Mouse (Mus musculus): Measurements from ENCODE around the gene Psma3. TPM values are rescaled to one million over a fixed set of nuclear protein-coding genes. Genes with fewer than 3 reads are reported as not detected.

Gene Psma3
- 100 to 1,000 TPM; 218 to 231 TPM for total RNA-seq (2021)
- long read RNA-seq, experiment 1, transcript Psma3-202 (11 exons, 2,846 nt), result major isoform, 181 of 215 reads
- long read RNA-seq, experiment 1, transcript Psma3-201 (11 exons, 875 nt), result minor isoform, 18 of 215 reads
- long read RNA-seq, experiment 1, partial matches to known transcripts, result 1 of 215 reads
- long read RNA-seq, experiment 1, other reads (novel, unspliced or antisense), result 9 of 215 reads
- long read RNA-seq, experiment 2, transcript Psma3-201 (11 exons, 875 nt), result minor isoform, 13 of 149 reads
- long read RNA-seq, experiment 2, transcript Psma3-202 (11 exons, 2,846 nt), result major isoform, 119 of 149 reads
- long read RNA-seq, experiment 2, partial matches to known transcripts, result 2 of 149 reads
- long read RNA-seq, experiment 2, other reads (novel, unspliced or antisense), result 12 of 149 reads

GRCm38 (mm10) chr12:70974441-70975266 lies at the start of gene Psma3:
Gene Psma3 (plus strand): TSS chr12:70974621.
- intact Hi-C loops (cut with DNase I), result loop anchor here (5.0 kb wide), 1 partner anchor 163 kb away; the partner anchor contains the start of genes 2700049A03Rik and Timm9
- DNase-seq, result peak; percentile 89 to 91

- no peak for DNase-seq
- intact Hi-C loops (cut with DNase I), result no loop called here
Measured at GRCm38 (mm10) chr12:70929781-70930180, 44.6 kb upstream of the Psma3 start.

- no peak for DNase-seq
- intact Hi-C loops (cut with DNase I), result no loop called here
Measured at GRCm38 (mm10) chr12:70937150-70937549, 37.3 kb upstream of the Psma3 start.

DNA sequence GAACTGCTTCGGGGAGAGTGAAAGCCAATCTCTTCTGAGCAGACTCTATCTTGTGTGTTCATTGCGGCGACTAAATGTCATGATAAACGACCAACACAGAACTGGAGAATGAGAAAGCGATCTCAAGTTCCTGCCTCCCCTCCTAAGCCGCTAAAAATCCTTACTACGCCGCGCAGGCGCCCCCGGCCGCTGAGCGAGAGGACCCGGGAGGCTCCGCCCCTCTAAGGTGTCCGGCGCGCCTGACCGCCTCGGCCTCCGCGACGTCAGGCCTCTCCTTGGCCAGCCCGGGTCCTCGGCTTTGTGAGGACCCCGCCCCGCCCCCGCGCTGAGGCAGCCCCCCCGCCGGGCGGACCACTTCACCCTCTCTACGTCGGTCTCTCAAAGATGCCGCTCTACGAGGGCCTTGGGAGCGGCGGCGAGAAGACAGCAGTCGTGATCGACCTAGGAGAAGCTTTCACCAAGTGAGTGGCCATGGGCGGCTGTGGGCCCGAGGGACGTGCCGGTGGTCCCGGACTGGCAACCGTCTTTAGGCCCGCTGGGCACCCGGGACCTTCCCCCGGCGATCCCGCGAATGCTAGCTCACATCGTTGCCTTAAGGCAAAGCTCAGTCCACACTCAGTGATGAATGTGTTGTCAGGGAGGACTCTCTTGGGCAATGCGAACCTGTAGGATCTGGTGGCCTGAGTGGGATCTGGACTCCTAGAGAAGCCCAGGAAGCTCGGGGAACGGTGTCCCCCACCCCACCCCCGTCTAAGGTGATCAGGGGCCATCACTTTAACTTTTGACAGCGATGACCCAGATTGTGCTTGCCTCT lies 36.6 kb upstream of the Psma3 start, which contains the start of gene Actr10:
Actr10 (plus strand) TSS at position 287 of the 814 bp plus-strand sequence.
- DNase-seq, result peak; percentile 97 to 98
- intact Hi-C loops (cut with DNase I), result no loop called here

DNA sequence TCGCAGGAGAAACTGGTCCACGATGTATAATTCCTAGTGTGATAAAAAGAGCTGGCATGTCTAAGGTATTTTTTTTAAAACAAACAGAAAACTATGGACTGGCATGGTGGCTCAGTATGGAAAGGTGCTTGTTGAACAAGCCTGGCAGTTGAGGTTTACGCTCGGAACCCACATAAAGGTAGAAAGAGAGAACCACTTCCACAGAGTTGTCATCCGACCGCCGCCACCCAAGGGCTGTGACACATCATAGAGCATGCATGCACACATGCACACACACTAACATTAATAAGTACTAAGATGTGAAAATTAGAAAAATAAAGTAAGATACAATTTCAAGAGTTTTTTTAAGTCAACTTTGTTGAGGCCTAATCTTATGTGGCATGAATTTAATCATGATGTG lies 33.6 kb upstream of the Psma3 start:
- intact Hi-C loops (cut with DNase I), result no loop called here
- no peak for DNase-seq

GRCm38 (mm10) chr12:70944181-70944580 lies 30.2 kb upstream of the Psma3 start:
- intact Hi-C loops (cut with DNase I), result no loop called here
- DNase-seq, result peak; percentile 7 to 12

DNA sequence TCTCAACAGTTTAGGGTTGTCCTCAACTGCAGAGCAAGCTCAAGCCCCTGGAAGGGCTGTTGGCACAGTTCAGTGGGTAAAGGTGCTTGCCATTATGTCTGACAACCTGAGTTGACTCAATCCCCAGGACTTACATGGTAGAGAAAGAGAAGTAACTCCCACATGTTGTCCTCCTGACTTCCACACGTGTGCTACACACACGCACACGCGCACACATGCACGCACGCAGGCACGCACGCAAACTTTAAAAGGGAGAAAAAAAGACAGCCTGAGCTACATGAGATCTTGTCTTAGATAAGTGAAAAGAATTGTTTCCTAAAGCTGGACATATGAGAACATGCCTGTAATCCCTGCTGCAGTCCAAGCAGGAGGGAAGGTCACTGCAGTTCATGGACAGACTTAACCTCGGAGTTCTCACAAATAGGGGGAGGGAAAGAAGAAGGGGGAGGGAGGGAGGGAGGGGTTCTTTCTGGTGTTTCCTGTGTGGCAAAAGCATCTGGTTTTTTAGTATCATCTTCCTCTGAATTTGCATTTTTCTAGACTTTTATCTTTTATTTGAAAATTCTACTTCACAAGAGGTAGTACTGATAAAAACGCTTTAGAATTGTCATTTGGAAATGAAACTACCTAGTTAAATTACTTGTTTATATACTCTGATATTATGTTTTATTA lies 27.7 kb upstream of the Psma3 start:
- intact Hi-C loops (cut with DNase I), result no loop called here
- DNase-seq, result no peak

GRCm38 (mm10) chr12:70958640-70959039 lies 15.8 kb upstream of the Psma3 start:
- intact Hi-C loops (cut with DNase I), result no loop called here
- no peak for DNase-seq

GRCm38 (mm10) chr12:70967581-70967980 lies 6.8 kb upstream of the Psma3 start:
- intact Hi-C loops (cut with DNase I), result loop anchor here (5.0 kb wide), 1 partner anchor 85 kb away; no protein-coding TSS in a partner anchor
- DNase-seq, result no peak

DNA sequence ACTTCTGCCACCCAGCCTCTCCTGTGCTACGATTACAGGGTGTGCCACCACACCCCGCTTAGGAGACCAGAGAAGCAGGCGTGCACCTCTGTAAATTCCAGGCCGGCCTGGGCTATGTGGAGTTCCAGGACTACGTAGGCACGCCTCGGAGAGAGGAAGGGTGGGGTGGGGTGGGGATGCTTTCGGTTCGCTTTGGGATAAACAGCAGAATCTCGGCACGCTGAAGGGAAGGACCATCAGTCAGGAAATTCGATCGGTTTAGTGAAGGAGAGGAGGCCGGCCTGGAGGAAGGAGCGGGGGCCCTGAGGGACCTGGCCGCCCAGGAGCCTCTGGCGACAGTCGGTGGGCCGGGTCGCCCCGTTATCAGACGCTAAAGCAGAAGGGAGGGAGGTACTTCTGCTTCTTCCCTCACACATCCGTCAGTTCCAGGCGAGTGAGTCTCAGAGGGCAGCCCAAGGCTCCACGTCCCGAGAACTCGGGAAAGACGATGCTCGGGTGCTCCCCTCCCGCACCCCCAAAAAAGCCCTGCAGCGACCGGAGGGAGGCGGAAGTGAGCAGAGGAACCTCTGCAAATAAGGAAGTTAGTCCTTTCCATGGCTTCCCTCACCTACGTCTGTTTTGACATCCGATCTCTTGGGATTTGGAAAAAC lies 6.2 kb upstream of the Psma3 start:
- intact Hi-C loops (cut with DNase I), result loop anchor here (2.0 to 5.0 kb wide), 2 partner anchors 49 to 84 kb away; no protein-coding TSS in a partner anchor
- DNase-seq, result peak; percentile 82 to 83

GRCm38 (mm10) chr12:70968791-70969307 lies 5.6 kb upstream of the Psma3 start:
- intact Hi-C loops (cut with DNase I), result loop anchor here (2.0 to 5.0 kb wide), 2 partner anchors 48 to 83 kb away; no protein-coding TSS in a partner anchor
- peak; percentile 82 to 88 for DNase-seq

DNA sequence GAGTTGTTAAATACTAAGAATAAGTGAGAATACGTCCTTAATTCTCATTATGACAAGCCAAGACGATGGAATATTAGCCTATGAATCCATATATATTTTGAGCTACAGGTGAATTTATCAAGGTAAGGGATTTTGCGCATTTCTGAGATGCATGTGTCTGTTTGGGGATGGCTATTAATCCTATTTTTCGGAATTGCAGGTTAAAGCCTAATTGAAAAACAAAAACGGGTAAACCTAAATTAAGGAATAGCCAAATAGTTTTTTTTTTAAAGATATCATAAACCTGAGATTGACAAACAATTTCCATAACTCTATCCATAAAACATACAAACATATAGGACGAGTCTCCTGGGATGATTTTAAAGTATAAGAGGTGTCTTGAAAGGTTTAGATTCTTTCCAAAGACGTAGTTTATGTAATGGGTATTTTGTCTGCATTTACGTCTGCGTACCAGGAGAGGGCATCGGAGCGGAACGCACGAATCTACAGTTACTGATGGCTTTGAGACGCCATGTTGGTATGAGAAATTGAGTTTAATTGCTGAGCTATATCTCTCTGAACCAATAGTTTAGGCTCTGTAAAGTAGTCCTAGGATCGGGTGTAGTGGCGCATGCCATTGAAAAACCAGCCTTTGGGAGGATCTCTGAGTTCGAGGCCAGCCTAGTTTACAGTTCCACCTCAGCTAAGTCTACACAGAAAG lies 4.8 kb upstream of the Psma3 start:
- intact Hi-C loops (cut with DNase I), result loop anchor here (2.0 to 5.0 kb wide), 3 partner anchors 47 to 168 kb away; partner anchors contain the start of genes 2700049A03Rik and Timm9
- DNase-seq, result peak; percentile 52 to 54

GRCm38 (mm10) chr12:70973831-70974230 lies 590 bp upstream of the Psma3 start:
- intact Hi-C loops (cut with DNase I), result loop anchor here (5.0 kb wide), 1 partner anchor 163 kb away; the partner anchor contains the start of genes 2700049A03Rik and Timm9
- DNase-seq, result no peak

DNA sequence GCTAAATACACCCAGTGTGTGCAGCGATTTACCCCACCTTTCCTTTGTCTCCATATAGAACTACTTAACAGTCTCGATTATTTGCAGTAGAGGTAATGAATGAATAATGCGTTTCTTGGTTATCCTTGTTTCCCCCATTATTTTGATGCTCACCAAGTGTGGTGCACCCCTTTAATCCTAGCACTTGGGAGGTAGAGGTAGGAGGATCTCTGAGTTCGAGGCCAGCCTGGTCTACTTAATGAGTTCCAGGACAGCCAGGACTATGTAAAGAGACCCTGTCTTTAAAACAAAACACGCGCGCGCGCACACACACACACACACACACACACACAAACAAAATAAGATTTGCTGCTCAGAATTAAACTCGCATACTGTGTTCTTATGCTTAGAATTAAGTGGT lies 985 bp downstream of the Psma3 start:
- no peak for DNase-seq
- intact Hi-C loops (cut with DNase I), result no loop called here

DNA sequence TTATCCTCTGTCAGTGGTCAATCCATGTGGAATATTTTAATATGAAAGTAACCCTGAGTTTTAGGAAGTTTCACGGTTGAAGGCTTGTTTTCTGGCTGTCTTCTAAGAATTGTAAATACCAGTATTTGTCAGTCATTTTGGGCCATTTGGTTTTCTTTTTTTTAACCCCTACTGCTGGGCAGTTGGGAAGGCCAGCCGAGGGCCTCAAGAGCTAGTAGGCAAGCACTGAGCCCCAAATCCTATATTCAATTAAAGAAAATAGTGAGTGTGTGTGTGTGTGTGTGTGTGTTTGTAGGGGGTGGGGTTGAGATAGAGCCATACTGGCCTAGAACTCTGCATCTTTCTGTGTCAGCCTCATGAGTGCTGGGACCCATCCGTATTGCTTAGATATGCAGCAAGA lies 1.5 kb downstream of the Psma3 start:
- intact Hi-C loops (cut with DNase I), result no loop called here
- no peak for DNase-seq

- intact Hi-C loops (cut with DNase I), result no loop called here
Measured at GRCm38 (mm10) chr12:70978345-70978744, 3.9 kb downstream of the Psma3 start.

GRCm38 (mm10) chr12:70984855-70985550 lies 10.6 kb downstream of the Psma3 start:
- intact Hi-C loops (cut with DNase I), result no loop called here
- no peak for DNase-seq

More at GRCm38 (mm10) chr12:70978345-70978744, 3.9 kb downstream of the Psma3 start:
- DNase-seq, result no peak
